In the genomic region with DNA sequence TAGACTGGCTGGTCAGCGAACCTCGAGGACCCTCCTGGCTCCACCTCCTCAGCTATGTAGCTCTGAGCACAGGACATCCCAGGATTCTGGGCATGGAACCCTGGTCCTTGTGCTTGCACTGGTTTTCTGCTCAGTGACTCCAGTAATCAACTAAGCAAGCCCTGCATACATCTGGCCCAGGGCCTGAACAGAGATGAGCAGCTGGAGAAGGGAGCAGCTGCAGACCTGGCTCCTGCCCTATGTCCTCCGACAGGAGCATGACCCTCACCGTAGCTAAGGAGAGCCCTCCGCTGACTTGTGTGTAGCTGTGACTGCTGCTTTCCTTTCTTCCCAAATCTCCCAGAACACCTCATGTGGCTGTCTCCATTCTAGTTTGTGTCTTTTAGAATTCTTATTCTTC, we compare ENCODE assay signal across 16 mouse cellular contexts.
"Had no signal": no experiment of that assay in that cellular context is flagged by ENCODE, and none has a peak within 500 bp of the region (broad histone marks: within the 10 kb centered on the region; RNA-seq: fewer than 3 reads in every experiment).

No protein-coding gene starts in this region.

- DNase-seq: kidney, adult 11 months; kidney, adult 9 months; lung, adult 2 months; lung, postnatal 36 days; midbrain, embryonic 14.5 days; retina, postnatal 1 day; right cerebral cortex, postnatal 4 days; spleen, adult 18-20 months; thymus, postnatal 36 days had no signal

- H3K9ac ChIP-seq: limb, embryonic 13.5 days; liver, embryonic 15.5 days; neural tube, embryonic 12.5 days had no signal

- H3K27ac ChIP-seq: kidney, postnatal 0 days; left cerebral cortex, adult 2 months; limb, embryonic 13.5 days; liver, embryonic 15.5 days; neural tube, embryonic 12.5 days had no signal

- H3K4me2 ChIP-seq: limb, embryonic 13.5 days; liver, embryonic 11.5 days; liver, embryonic 15.5 days; neural tube, embryonic 12.5 days had no signal

- H3K27me3 ChIP-seq: limb, embryonic 13.5 days; neural tube, embryonic 12.5 days had no signal

- H3K36me3 ChIP-seq: limb, embryonic 13.5 days; liver, embryonic 15.5 days; neural tube, embryonic 12.5 days had no signal

- H3K4me1 ChIP-seq: liver, embryonic 15.5 days; neural tube, embryonic 12.5 days had no signal

- ATAC-seq: lung, postnatal 0 days had no signal

- H3K4me3 ChIP-seq: left cerebral cortex, adult 2 months; limb, embryonic 13.5 days; liver, embryonic 15.5 days; neural tube, embryonic 12.5 days had no signal

- H3K9me3 ChIP-seq: limb, embryonic 13.5 days; liver, embryonic 15.5 days; neural tube, embryonic 12.5 days had no signal
